Mouse (Mus musculus) olfactory bulb, adult 2 months (tissue): ENCODE measurements around the gene Zfp64.

Experiments
- CTCF ChIP-seq: fragments of 200-500 bp; IDR thresholded peaks from 2 replicates; pipeline ENCODE4 v1.5.1; 2012; ENCODE audit warnings: low read depth, mild to moderate bottlenecking, low read length, moderate library complexity; ENCODE audit not compliant: insufficient read depth
- POLR2A ChIP-seq: fragments of 200-500 bp; IDR thresholded peaks from 2 replicates; pipeline ENCODE4 v1.6.1; 2012; ENCODE audit warnings: mild to moderate bottlenecking, low read depth, low read length, moderate library complexity; ENCODE audit not compliant: insufficient read depth

- TF ChIP-seq CTCF (no peak), POLR2A (no peak)
These were observed 32.7 kb upstream of the Zfp64 start for GRCm38 (mm10) chr2:168988056-168988455.
